Mouse (Mus musculus): Measurements from ENCODE around the gene Myh7.

DNA sequence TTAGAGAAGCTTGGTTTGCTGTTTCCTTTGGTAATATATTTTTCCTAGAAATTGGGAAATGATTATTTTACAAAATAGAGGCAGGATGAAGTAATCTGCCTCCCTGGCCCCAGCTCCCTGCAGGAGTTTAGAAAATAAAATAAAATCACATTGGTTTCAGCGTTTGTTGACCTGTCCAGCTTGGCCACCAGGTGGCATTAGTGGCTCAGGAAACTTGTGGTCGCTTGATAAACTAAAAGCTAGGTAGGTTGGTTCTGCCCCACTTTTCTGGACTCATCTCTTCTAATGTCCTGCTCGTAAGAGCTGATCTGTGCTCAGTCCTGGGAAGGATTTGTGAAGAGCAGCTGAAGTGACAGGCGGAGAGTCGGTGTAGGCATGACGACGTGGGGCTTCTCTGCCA lies 29.8 kb upstream of the Myh7 start:
- TF ChIP-seq POLR2A (IDR thresholded peaks at IDR 0.05; ENCODE audit: borderline replicate concordance, extremely low read depth, insufficient read depth, insufficient read length, poor library complexity, severe bottlenecking) (no peak), CTCF (IDR thresholded peaks at IDR 0.05; ENCODE audit: borderline replicate concordance, extremely low read depth, insufficient read depth, insufficient read length) (peak; percentile 82; the same call in 1 of the 2 replicates)
